Mouse (Mus musculus): ENCODE measurements around the gene Dhx40. TPM values are rescaled to one million over a fixed set of nuclear protein-coding genes. Genes with fewer than 3 reads are reported as not detected.
"Not testable (repeated sequence)": the region's sequence is repeated elsewhere in the genome, so short reads cannot be mapped to it uniquely, and the experiment has no call there.

The Dhx40 gene
- polyA plus RNA-seq, 1 experiment = 0.38 TPM

- Histone ChIP-seq H3K4me1 (ENCODE audit: control insufficient read depth) (peaks cover 95% of the 10 kb centered on the region), H3K4me3 (replicated peaks) (no peak overlapping the region), H3K36me3 (ENCODE audit: control insufficient read depth) (peaks cover 85% of the 10 kb centered on the region)
Observed at GRCm38 (mm10) chr11:86749776-86750423, 57.6 kb downstream of the Dhx40 start.

GRCm38 (mm10) chr11:86745634-86746404 is 61.7 kb downstream of the Dhx40 start:
- H3K27me3 ChIP-seq (ENCODE audit: control insufficient read depth) = no peaks in the 10 kb centered on the region
- H3K4me3 ChIP-seq (replicated peaks) = peak overlapping the region; percentile 25
- H3K4me1 ChIP-seq (ENCODE audit: control insufficient read depth) = peaks cover 94% of the 10 kb centered on the region
- TF ChIP-seq GATA1 (IDR thresholded peaks at IDR 0.05; ENCODE audit: low read length) (no peak), TAL1 (IDR thresholded peaks at IDR 0.05; ENCODE audit: low read length) (no peak)
- no peaks in the 10 kb centered on the region for H3K9me3 ChIP-seq (ENCODE audit: control insufficient read depth, low read length)
- peaks cover 65% of the 10 kb centered on the region for H3K36me3 ChIP-seq (ENCODE audit: control insufficient read depth)

More at GRCm38 (mm10) chr11:86749776-86750423, 57.6 kb downstream of the Dhx40 start:
- TF ChIP-seq TAL1 (IDR thresholded peaks at IDR 0.05; ENCODE audit: low read length) (no peak), GATA1 (IDR thresholded peaks at IDR 0.05; ENCODE audit: low read length) (no peak)
- H3K27me3 ChIP-seq (ENCODE audit: control insufficient read depth) = no peaks in the 10 kb centered on the region
- no peaks in the 10 kb centered on the region for H3K9me3 ChIP-seq (ENCODE audit: control insufficient read depth, low read length)

GRCm38 (mm10) chr11:86742605-86743004 is 64.9 kb downstream of the Dhx40 start:
- Histone ChIP-seq H3K36me3 (ENCODE audit: control insufficient read depth) (peaks cover 59% of the 10 kb centered on the region), H3K4me3 (replicated peaks) (peak overlapping the region; percentile 57), H3K4me1 (ENCODE audit: control insufficient read depth) (peaks cover 94% of the 10 kb centered on the region), H3K27me3 (ENCODE audit: control insufficient read depth) (no peaks in the 10 kb centered on the region), H3K9me3 (ENCODE audit: control insufficient read depth, low read length) (no peaks in the 10 kb centered on the region)
- peak; percentile 100 for TF ChIP-seq TAL1 (IDR thresholded peaks at IDR 0.05; ENCODE audit: low read length)
- peak; percentile 98 for TF ChIP-seq GATA1 (IDR thresholded peaks at IDR 0.05; ENCODE audit: low read length)

GRCm38 (mm10) chr11:86741505-86741904 is 66.0 kb downstream of the Dhx40 start:
- H3K36me3 ChIP-seq (ENCODE audit: control insufficient read depth) = peaks cover 66% of the 10 kb centered on the region
- TF ChIP-seq GATA1 (IDR thresholded peaks at IDR 0.05; ENCODE audit: low read length) (no peak), TAL1 (IDR thresholded peaks at IDR 0.05; ENCODE audit: low read length) (no peak)
- no peaks in the 10 kb centered on the region for H3K9me3 ChIP-seq (ENCODE audit: control insufficient read depth, low read length)
- H3K27me3 ChIP-seq (ENCODE audit: control insufficient read depth) = no peaks in the 10 kb centered on the region
- peak overlapping the region; percentile 57 for H3K4me3 ChIP-seq (replicated peaks)
- H3K4me1 ChIP-seq (ENCODE audit: control insufficient read depth) = peaks cover 95% of the 10 kb centered on the region

GRCm38 (mm10) chr11:86739470-86739869 is 68.1 kb downstream of the Dhx40 start:
- Histone ChIP-seq H3K4me1 (ENCODE audit: control insufficient read depth) (peaks cover 85% of the 10 kb centered on the region), H3K27me3 (ENCODE audit: control insufficient read depth) (no peaks in the 10 kb centered on the region), H3K9me3 (ENCODE audit: control insufficient read depth, low read length) (no peaks in the 10 kb centered on the region), H3K36me3 (ENCODE audit: control insufficient read depth) (peaks cover 67% of the 10 kb centered on the region), H3K4me3 (replicated peaks) (peak overlapping the region; percentile 21)
- TF ChIP-seq TAL1 (IDR thresholded peaks at IDR 0.05; ENCODE audit: low read length) (no peak), GATA1 (IDR thresholded peaks at IDR 0.05; ENCODE audit: low read length) (no peak)

GRCm38 (mm10) chr11:86738956-86739355 is 68.6 kb downstream of the Dhx40 start:
- TF ChIP-seq GATA1 (IDR thresholded peaks at IDR 0.05; ENCODE audit: low read length) (no peak), TAL1 (IDR thresholded peaks at IDR 0.05; ENCODE audit: low read length) (no peak)
- peaks cover 72% of the 10 kb centered on the region for H3K36me3 ChIP-seq (ENCODE audit: control insufficient read depth)
- H3K4me3 ChIP-seq (replicated peaks) = no peak overlapping the region
- no peaks in the 10 kb centered on the region for H3K27me3 ChIP-seq (ENCODE audit: control insufficient read depth)
- H3K9me3 ChIP-seq (ENCODE audit: control insufficient read depth, low read length) = no peaks in the 10 kb centered on the region
- peaks cover 81% of the 10 kb centered on the region for H3K4me1 ChIP-seq (ENCODE audit: control insufficient read depth)

- H3K4me3 ChIP-seq (replicated peaks); H3K27me3 ChIP-seq (ENCODE audit: control insufficient read depth); H3K9me3 ChIP-seq (ENCODE audit: control insufficient read depth, low read length): not testable (repeated sequence)
- Histone ChIP-seq H3K36me3 (ENCODE audit: control insufficient read depth) (peaks cover 75% of the 10 kb centered on the region), H3K4me1 (ENCODE audit: control insufficient read depth) (peaks cover 75% of the 10 kb centered on the region)
Observed at GRCm38 (mm10) chr11:86738308-86738707, 69.2 kb downstream of the Dhx40 start.

- no peaks in the 10 kb centered on the region for H3K27me3 ChIP-seq (ENCODE audit: control insufficient read depth)
- peak overlapping the region; percentile 32 for H3K4me3 ChIP-seq (replicated peaks)
- H3K9me3 ChIP-seq (ENCODE audit: control insufficient read depth, low read length) = no peaks in the 10 kb centered on the region
- H3K36me3 ChIP-seq (ENCODE audit: control insufficient read depth) = peaks cover 84% of the 10 kb centered on the region
- H3K4me1 ChIP-seq (ENCODE audit: control insufficient read depth) = peaks cover 67% of the 10 kb centered on the region
- TF ChIP-seq GATA1 (IDR thresholded peaks at IDR 0.05; ENCODE audit: low read length) = no peak
- no peak for TF ChIP-seq TAL1 (IDR thresholded peaks at IDR 0.05; ENCODE audit: low read length)
Observed at GRCm38 (mm10) chr11:86737301-86738000, 70.1 kb downstream of the Dhx40 start.

- no peaks in the 10 kb centered on the region for H3K27me3 ChIP-seq (ENCODE audit: control insufficient read depth)
- H3K36me3 ChIP-seq (ENCODE audit: control insufficient read depth) = peaks cover 92% of the 10 kb centered on the region
- TF ChIP-seq GATA1 (IDR thresholded peaks at IDR 0.05; ENCODE audit: low read length) (no peak), TAL1 (IDR thresholded peaks at IDR 0.05; ENCODE audit: low read length) (no peak)
- peaks cover 42% of the 10 kb centered on the region for H3K4me1 ChIP-seq (ENCODE audit: control insufficient read depth)
- H3K9me3 ChIP-seq (ENCODE audit: control insufficient read depth, low read length) = no peaks in the 10 kb centered on the region
- H3K4me3 ChIP-seq (replicated peaks) = no peak overlapping the region
Observed at GRCm38 (mm10) chr11:86734993-86735392, 72.6 kb downstream of the Dhx40 start.
